Mouse (Mus musculus) right cerebral cortex, postnatal 25 days (tissue): ENCODE measurements around the gene Dnajc30.
"Not testable (repeated sequence)": the region's sequence is repeated elsewhere in the genome, so short reads cannot be mapped to it uniquely, and the experiment has no call there.

Experiments
- DNase-seq: peaks from one replicate; pipeline ENCODE4 v3.0.0; 2022

Gene Dnajc30

GRCm38 (mm10) chr5:135063629-135064381 is at the start of gene Dnajc30:
Gene Dnajc30 (plus strand): TSS chr5:135064202.
- peak; percentile 97 for DNase-seq

GRCm38 (mm10) chr5:135015497-135015896 is 48.5 kb upstream of the Dnajc30 start:
- peak; percentile 86 for DNase-seq

- DNase-seq = no peak
Measured at GRCm38 (mm10) chr5:135016224-135016759, 47.7 kb upstream of the Dnajc30 start.

- DNase-seq = no peak
Measured at GRCm38 (mm10) chr5:135021814-135022213, 42.2 kb upstream of the Dnajc30 start.

- peak; percentile 89 for DNase-seq
Measured at GRCm38 (mm10) chr5:135023344-135024173, 40.4 kb upstream of the Dnajc30 start, which contains the start of gene Stx1a. Gene Stx1a (plus strand): TSS chr5:135023482.

- DNase-seq = no peak
Measured at GRCm38 (mm10) chr5:135024665-135025224, 39.3 kb upstream of the Dnajc30 start.

- DNase-seq = peak; percentile 71
Measured at GRCm38 (mm10) chr5:135025899-135026298, 38.1 kb upstream of the Dnajc30 start.

GRCm38 (mm10) chr5:135029007-135029854 is 34.8 kb upstream of the Dnajc30 start:
- peak; percentile 78 for DNase-seq

GRCm38 (mm10) chr5:135032581-135032980 is 31.4 kb upstream of the Dnajc30 start:
- DNase-seq = no peak

- no peak for DNase-seq
Measured at GRCm38 (mm10) chr5:135034593-135034992, 29.4 kb upstream of the Dnajc30 start.

GRCm38 (mm10) chr5:135035608-135036359 is 28.2 kb upstream of the Dnajc30 start:
- peak; percentile 64 for DNase-seq

- DNase-seq = no peak
Measured at GRCm38 (mm10) chr5:135037946-135038345, 26.1 kb upstream of the Dnajc30 start.

GRCm38 (mm10) chr5:135039541-135039940 is 24.5 kb upstream of the Dnajc30 start:
- DNase-seq = no peak

GRCm38 (mm10) chr5:135040059-135040458 is 23.9 kb upstream of the Dnajc30 start:
- DNase-seq = peak; percentile 65

GRCm38 (mm10) chr5:135040777-135041176 is 23.2 kb upstream of the Dnajc30 start:
- DNase-seq = peak; percentile 55

- DNase-seq = no peak
Measured at GRCm38 (mm10) chr5:135042105-135042788, 21.8 kb upstream of the Dnajc30 start.

GRCm38 (mm10) chr5:135044575-135044974 is 19.4 kb upstream of the Dnajc30 start:
- DNase-seq = no peak

GRCm38 (mm10) chr5:135048539-135048938 is 15.5 kb upstream of the Dnajc30 start:
- DNase-seq = no peak

- not testable (repeated sequence) for DNase-seq
Measured at GRCm38 (mm10) chr5:135049268-135049667, 14.7 kb upstream of the Dnajc30 start.

- DNase-seq = no peak
Measured at GRCm38 (mm10) chr5:135053356-135053755, 10.6 kb upstream of the Dnajc30 start.

- DNase-seq = no peak
Measured at GRCm38 (mm10) chr5:135064382-135064766, 372 bp downstream of the Dnajc30 start.
